Mouse (Mus musculus): ENCODE measurements around the gene Slbp. TPM values are rescaled to one million over a fixed set of nuclear protein-coding genes. Genes with fewer than 3 reads are reported as not detected.

The Slbp gene
- total RNA-seq, 2 experiments from 2014 or later, result 221 to 254 TPM

DNA sequence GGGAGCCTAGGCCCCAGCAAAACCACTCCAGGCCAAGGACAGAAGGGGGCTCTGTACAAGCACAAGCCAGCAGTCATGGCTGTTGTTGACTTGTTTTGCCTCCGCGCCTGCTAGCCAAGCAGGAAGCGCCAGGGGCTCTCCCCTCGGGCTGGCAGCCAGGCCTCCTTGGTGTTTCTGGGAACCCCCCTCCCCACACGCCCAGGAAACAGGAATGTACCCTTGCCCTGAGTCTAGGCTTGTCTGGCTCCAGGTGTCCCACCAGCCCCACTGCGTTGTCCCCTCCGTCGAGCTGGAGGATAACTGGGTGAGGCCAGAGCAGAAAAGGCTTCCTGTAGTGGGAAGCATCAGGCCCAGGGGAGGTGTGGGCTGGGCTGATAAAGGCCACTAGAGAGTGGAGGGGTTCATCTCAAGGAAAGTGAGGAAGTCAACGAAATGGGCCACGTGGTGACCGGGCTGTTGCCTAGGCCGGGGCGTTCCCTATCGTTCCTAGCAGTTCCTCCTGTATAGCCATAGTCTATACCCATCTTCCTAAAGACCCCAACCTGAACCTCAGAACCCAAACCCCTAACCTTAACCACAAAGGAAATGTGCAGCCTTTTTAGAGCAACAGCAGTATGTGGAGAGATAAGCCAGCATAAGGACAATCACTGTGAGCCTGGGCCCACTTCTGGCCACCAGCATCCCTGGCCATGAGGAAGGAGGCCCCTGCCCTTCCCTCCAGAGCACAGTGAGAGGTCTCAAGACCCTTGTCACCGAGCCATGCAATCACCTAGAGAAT lies 29.4 kb upstream of the Slbp start:
- 0 out of 2 replicates have a peak, but pooled peaks have one; percentile 24 for ATAC-seq (ENCODE audit: poor library complexity, severe bottlenecking)

DNA sequence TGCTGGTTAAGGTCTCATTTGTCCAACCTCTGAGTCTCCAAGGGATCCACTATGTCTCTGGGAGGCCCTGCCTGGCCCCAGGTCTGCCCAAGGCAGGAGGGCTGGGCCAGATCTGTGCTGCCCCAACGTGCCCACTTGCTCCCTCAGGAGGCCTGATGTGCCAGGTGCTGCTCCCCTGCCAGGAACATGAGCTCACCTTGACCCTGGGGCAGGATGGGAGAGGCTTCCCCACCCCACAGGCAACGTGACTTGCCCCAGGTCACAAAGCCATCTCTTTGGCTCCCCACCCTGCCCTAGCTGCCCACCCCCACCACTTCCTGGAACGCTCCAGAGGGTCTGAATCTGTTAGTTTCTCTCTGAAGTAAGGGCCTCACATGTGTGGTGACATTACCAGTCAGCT lies 28.7 kb upstream of the Slbp start:
- ATAC-seq (ENCODE audit: poor library complexity, severe bottlenecking), result no peak

GRCm38 (mm10) chr5:33678244-33678643 lies 25.9 kb upstream of the Slbp start:
- no peak for ATAC-seq (ENCODE audit: poor library complexity, severe bottlenecking)

GRCm38 (mm10) chr5:33675964-33676363 lies 23.6 kb upstream of the Slbp start:
- ATAC-seq (ENCODE audit: poor library complexity, severe bottlenecking), result no peak

DNA sequence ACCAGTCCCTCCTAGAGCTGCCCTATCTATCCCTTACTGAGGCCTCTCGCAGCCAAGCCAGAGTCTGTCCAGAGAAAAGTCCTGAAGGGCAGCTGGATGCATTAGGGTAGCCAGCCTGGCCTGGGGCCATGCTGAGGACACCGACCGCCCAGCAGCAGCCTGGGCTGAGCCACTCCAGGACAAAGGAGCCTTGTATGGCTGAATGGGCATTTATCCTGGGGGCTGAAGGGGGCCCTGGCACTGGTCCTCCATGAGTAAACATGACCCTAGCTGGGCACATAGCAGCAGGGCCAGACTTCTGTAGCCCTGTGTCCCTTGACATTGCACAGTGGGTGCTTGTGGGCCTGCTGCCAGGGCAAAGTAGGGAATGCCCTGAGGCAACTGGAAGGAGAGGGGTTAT lies 22.1 kb upstream of the Slbp start:
- ATAC-seq (ENCODE audit: poor library complexity, severe bottlenecking), result no peak

GRCm38 (mm10) chr5:33671659-33672058 lies 19.3 kb upstream of the Slbp start:
- ATAC-seq (ENCODE audit: poor library complexity, severe bottlenecking), result no peak

- ATAC-seq (ENCODE audit: poor library complexity, severe bottlenecking), result peak; percentile 47; the same call in 1 of the 2 replicates
These were observed 15.8 kb upstream of the Slbp start for GRCm38 (mm10) chr5:33668223-33668622.

DNA sequence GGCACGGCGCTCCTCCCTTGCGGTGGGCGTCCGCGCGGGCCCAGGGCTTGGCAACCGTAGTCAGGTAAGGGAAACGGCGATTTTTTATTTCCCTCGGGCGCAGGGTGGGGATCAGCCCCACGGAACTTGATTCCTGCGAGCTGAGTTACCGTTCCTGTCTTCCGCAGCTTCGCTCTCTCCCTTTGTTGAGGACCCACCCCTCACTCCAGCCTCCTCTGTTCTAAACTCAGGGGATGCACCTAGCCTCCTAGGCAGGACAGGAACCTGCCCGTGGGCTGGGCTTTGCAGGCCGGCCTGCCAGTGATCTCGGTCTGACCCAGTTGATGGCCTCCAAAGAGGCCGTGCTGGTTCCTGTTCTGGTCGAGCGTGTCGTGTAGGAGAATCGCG lies 6.3 kb upstream of the Slbp start:
- ATAC-seq (ENCODE audit: poor library complexity, severe bottlenecking), result peak; percentile 3

GRCm38 (mm10) chr5:33657787-33658663 lies 5.7 kb upstream of the Slbp start, which contains the start of the genes Tacc3 and Tmem129:
Tacc3 (plus strand) TSS chr5:33658128.
Tmem129 (minus strand) TSS chr5:33658416.
- ATAC-seq (ENCODE audit: poor library complexity, severe bottlenecking), result peak; percentile 85

- peak; percentile 48 for ATAC-seq (ENCODE audit: poor library complexity, severe bottlenecking)
These were observed 4.9 kb upstream of the Slbp start for GRCm38 (mm10) chr5:33657251-33657786.

DNA sequence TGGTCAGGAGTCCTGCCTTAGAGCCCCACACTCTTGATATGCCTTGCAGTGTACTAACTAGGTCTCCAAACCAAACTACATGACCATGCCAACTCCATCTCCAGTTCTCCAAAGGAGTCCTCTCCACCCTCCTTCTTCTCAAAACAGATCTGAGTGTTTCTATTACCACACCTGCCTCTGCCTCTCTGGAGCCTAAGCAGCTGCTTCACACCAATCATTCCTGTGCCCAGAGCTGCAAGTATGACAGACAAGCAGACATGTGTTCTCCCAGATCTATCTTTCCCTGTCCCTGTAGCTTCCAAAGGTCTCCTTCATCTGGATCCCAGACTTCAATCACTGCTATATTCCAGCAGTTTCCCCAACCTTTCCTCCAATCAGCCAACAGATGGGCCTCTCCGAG lies 4.4 kb upstream of the Slbp start:
- no peak for ATAC-seq (ENCODE audit: poor library complexity, severe bottlenecking)

- no peak for ATAC-seq (ENCODE audit: poor library complexity, severe bottlenecking)
These were observed 3.0 kb upstream of the Slbp start for GRCm38 (mm10) chr5:33655251-33655840.

- ATAC-seq (ENCODE audit: poor library complexity, severe bottlenecking), result no peak
These were observed 2.0 kb upstream of the Slbp start for GRCm38 (mm10) chr5:33654424-33654823.

GRCm38 (mm10) chr5:33652783-33653173 lies 404 bp upstream of the Slbp start:
- no peak for ATAC-seq (ENCODE audit: poor library complexity, severe bottlenecking)

DNA sequence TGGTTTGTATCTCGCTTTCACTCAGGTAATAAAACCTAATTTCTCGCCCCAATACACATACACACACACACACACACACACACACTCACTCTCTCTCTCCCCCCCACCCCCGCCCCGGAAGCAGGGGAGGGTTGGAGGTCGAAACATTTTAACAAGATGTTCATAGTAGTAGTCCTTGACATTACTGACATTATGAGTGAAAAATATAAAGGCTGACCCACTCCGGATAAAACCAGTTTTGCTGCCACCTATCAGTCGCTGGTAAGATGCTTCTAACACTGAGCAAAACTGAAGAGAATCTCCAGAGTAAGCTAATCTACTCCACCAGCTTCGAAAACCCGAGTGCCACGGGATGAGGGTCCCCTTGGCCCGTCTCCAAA lies 843 bp downstream of the Slbp start:
- ATAC-seq (ENCODE audit: poor library complexity, severe bottlenecking), result no peak

DNA sequence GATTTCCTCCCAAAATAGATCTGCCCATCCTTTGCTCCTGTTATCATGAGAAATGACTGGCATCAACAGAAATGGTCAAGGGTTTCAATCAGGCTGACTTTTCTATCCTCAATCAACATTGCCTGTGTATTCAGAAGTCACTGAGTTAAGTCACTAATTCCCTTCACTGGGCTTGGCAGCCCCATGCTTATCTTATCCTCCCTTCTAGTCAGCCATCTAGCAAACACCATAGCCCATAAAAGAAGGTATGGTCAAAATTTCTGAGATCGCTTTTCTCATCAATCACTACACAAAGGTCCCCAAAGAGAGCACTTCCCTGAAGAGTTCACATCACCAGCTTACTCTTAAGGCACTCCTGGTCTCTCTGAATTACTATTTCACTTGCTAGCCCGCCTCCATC lies 1.4 kb downstream of the Slbp start:
- no peak for ATAC-seq (ENCODE audit: poor library complexity, severe bottlenecking)

GRCm38 (mm10) chr5:33640652-33641051 lies 11.7 kb downstream of the Slbp start:
- peak; percentile 64 for ATAC-seq (ENCODE audit: poor library complexity, severe bottlenecking)

GRCm38 (mm10) chr5:33638826-33639225 lies 13.5 kb downstream of the Slbp start:
- ATAC-seq (ENCODE audit: poor library complexity, severe bottlenecking), result no peak

DNA sequence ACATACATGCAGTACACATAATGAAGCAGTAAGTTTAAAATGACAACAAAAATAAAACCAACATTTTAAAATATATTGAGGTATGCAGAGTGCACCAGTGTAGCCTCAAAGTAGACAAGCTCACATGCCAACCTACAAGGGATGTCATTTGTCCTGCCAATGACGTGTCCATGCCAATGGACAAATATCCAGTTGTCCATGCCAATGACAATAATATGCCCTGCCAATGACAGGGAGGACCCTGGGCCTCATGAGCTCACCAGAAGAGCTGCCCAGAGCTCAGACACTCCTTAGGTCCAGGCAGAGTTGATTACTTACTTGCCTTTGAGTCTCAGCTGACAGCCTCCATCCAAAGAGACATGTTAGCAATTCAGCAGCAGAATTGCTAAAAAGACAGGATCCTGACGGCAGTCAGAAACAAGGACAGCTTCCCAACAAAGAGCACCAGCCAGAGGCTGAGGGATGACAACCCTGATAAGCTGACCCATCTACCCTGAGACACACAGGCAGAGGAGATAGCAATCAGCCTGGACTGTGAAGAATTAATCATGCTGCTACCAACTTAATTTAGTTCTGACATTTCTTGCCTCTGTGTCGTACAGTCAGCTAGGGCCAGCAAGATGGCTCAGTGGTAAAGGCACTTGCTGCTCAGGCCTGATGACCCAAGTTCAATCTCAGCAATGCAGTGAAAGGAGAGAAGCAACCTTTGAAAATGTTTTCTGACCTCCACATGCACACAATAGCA lies 14.6 kb downstream of the Slbp start:
- ATAC-seq (ENCODE audit: poor library complexity, severe bottlenecking), result no peak

DNA sequence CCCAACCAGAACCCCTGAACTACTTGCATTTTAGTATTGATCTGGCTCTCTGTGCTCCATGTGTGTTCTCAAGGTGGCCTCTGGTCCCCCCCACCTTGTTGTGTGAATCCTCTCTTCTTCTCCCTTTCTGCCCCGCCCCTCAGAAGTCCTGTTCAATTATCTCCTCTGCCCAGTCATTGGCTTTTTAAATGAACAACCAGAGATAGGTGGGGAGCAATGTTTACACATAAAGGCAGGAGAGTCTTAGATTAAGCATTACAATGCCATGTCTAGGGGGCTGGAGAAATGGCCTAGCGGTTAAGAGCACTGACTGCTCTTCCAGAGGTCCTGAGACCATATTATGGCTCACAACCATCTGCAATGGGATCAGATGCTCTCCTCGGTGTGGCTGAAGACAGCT lies 17.0 kb downstream of the Slbp start:
- no peak for ATAC-seq (ENCODE audit: poor library complexity, severe bottlenecking)

GRCm38 (mm10) chr5:33632526-33632925 lies 19.8 kb downstream of the Slbp start:
- ATAC-seq (ENCODE audit: poor library complexity, severe bottlenecking), result no peak
